Mouse (Mus musculus): Measurements from ENCODE around the gene Rpl32.
"Not testable (repeated sequence)": the region's sequence is repeated elsewhere in the genome, so short reads cannot be mapped to it uniquely, and the experiment has no call there.

Rpl32 gene

DNA sequence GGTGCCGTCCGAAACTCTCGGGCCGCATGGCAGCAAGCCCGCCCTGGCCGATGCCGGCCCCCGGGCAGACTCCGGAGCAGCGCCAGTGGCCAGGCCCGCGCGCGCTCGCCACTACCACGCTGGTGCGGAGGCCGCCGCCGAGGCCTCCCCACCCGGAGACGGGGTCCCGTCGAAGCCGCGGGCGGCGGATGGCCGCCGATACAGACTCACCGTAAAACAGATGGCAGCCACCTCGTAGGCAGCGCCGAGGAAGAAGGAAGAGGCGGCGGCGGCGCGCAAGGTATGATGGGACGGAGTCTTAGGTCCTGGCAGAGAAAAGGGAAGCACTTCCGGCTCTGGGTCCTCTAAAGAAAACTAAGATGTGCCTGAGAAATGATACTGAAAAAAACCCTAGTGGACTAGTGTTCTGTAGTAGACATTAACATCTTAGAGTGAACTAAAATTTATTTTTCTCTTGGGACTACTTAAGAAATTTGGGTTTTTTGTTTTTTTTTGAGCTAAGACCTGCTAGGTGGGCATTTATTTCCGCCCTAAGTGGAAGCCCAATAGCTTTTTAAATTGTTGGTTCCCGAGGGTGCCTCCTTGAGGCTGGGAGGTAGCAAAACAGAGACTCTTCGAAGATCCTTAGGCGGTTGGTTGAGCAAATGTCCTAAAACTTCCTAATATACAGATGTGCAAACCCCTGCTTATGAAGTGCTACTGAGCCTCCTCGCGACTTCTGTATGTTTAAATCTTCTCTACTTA lies at the start of gene Rpl32:
Gene Rpl32, minus strand, starts transcription at position 260 of the 744 bp plus-strand sequence.
- in situ Hi-C loops (cut with MboI, MseI), result no loop called here

DNA sequence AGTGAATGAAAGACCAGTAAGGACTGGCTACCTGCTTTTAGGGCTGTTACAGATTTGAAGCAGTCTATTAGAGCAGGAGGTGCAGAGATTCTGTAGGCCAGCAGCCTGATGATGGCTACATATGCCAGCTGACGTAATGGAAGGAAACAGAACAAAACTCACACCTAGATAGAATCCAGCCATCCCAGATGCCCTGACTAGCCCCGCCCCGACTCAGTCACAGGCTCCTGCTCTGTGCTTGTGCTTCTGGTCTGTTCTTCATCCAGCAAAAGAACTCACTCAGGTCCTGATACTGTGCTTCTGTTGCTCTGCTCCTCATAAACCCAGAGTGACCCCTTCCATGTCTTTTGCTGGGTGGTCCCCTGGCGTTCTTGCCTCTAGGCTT lies 47.8 kb upstream of the Rpl32 start:
- in situ Hi-C loops (cut with MboI, MseI), result no loop called here

DNA sequence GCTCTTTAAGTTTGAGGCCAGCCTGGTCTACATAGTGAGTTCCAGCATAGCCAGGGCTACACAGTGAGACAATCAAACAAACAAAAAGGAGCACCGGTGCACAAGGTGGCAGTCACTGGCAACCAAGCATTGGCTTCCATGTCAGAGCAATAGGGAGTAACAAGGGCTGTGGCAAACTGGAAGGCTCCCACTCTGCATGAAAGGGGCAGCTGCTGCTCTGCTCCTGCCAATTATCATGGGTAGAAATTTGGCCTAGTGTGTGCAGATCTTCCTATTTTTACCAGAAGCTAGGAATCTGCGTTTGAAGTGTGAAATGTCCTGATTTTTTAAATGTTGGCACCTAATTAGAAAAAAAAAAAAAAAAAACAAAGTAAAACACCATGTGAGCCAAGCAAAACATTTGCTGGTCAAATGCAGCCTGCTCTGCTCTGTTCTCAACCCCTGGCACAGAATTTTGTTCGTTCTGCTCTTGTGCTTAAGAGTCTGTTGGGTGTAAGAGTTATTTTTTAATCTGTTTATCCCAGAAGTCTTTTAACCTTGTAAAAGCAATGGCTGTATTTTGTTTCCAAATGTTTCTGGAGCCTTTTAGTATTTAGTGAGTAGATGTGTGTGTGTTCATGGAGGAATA lies 47.3 kb upstream of the Rpl32 start:
- in situ Hi-C loops (cut with MboI, MseI), result no loop called here

DNA sequence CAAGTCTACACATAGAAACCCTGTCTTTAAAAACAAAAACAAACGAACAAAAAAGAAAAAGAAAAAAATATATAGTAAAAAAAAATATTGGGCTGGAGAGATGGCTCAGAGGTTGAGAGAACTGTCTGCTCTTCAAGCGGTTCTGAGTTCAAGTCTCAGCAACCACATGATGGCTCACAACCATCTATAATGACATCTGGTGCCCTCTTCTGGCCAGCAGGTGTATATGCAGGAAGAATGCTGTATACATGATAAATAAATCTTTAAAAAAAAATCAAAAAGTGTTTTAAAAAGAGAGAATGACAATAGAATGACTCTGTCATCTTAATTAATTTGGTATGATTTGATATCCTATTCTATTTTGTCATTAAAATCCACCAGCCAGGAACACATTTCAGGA lies 45.9 kb upstream of the Rpl32 start:
- in situ Hi-C loops (cut with MboI, MseI), result no loop called here

DNA sequence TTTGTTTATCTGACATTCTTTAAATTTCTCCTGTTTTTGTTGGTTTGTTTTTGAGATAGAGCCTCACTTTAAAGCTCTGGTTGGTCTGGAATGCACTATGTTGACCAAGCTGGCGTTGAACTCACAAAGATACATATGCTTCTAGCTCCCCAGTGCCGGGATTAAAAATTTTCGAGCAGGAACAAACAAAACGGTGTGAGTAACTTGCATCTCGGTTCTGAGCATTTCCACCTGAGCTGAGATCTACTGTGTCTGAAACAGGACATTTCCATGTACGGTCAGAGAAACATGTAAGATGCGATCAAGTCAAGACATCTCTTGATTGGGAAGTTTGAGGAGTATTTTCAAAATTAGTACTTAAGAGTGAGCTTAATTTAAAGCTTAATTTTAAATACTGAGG lies 45.4 kb upstream of the Rpl32 start:
- in situ Hi-C loops (cut with MboI, MseI), result no loop called here

DNA sequence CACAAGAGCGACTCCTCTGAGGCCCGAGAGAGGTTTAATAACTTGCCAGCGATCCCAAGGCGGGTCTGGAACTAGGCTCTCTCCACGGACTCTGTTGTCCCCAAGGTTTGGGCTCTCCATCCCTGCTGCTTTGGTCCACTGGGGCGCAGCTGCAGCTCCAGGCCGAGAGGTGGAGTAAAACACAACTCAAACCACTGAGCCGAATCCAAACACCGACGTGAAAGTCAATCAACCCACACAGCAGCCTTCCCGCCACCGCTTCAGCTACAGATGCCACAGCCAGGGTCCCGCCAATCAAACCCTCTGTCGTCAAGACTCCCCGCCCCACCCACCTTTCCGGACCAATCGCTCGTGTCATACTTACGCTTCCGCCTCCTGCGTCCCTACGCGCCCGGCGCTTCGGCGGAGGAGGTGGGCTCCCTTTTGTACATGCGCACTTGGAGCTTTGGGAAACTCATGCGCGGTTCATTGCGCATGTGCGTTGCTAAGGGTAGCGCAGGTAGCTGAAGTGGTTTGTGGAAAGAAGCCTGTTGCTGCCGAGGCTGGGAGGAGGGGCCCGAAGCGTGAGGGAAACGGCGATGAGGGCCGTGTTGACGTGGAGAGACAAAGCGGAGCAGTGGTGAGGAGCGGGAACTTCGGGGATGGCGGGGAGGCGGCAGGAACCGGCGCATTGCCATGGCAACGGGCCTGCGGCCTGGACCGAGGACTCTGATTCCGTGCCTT lies 44.7 kb upstream of the Rpl32 start, which contains the start of the genes Mbd4 and Ift122:
Gene Mbd4, minus strand, starts transcription at position 281 of the 723 bp plus-strand sequence.
Gene Ift122, plus strand, starts transcription at position 380 of the 723 bp plus-strand sequence.
- in situ Hi-C loops (cut with MboI, MseI), result no loop called here

DNA sequence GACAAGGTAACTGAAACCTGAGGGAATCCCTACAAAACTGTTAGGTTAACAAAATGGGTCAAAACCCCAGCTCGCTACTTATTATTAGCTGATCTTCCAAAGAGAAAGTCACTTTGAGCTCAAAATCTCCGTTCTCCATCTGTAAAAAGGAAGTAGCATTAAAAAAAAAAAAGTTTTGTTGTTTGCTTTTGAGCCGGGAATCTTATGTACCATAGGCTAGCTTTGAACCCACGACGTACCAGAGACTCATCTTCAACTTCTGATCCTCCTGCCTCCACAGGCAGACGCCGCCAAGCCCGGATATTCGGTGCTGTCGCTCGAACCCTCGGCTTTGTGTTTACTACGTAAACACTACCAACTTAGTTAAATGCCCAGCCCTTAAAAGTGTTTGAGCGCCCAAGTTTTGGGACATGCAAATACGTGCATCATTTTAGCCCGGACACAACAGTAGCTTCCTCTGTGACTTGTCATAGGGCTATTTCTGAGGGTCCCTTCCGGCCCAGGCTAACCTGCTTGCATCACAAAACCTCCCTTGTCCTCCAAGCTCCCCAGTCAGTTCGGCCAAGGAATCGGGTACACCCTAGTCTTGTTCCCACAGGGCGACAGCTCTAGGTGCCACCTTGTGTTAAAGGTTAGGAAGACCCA lies 44.0 kb upstream of the Rpl32 start:
- in situ Hi-C loops (cut with MboI, MseI), result no loop called here

DNA sequence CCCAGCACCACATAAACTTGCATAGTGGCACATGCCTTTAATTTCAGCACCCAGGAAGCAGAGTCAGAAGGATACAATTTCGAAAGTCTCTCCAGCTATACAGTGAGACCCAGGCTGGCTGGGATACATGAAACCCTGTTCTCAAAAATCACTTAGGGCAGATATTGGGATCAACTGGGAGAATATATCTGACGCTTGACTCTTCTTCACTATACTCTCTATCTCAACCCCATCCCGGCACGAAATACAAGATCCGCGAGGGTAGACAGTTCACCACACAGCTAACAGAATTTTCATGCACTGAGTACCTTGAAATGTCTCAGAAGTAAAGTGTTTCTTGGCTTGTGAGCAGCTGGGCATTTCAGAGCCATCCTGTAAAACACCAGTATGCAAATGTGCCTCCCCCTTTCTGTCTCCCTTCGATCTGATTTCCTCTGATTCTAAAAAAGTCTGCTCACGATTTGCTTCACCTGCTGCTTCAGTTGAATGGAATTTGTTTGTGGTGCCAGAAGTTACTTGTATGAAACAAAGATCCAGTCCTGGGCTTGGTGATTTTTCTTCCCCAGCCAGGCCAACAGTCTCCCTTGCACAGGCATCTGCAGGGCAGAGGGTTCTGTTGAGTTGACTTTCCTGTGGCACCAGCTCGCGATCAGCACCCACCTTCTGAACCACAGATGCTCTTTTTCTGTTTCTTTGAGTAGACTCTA lies 40.2 kb upstream of the Rpl32 start:
- in situ Hi-C loops (cut with MboI, MseI), result no loop called here

DNA sequence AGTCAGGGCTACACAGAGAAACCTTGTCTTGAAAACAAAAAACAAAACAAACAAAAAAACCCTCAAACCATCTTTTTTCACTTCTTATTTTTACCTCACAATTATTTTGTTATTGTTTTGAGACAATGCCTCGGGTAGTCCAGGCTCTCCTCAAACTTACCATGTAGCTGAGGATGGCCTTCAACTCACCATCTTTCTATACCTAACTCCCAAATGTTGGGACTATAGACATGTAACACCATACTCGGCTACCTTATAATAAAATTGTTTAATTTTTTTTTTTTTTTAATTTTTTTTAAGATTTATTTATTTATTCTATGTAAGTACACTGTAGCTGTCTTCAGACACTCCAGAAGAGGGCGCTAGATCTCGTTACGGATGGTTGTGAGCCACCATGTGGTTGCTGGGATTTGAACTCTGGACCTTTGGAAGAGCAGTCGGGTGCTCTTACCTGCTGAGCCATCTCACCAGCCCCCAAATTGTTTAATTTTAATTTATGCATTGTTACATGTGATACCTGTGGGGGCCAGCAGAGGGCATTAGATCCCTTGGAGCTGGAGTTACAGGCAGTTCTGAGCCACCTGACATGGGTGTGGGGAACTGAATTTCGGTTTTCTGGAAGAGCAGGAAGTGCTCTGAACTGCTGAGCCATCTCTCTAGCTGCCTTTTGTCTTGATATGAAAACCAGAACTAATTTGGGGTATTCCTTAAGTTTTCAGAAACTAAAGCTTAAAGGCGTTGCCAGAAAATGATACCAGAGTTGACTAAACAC lies 38.3 kb upstream of the Rpl32 start:
- in situ Hi-C loops (cut with MboI, MseI), result no loop called here

DNA sequence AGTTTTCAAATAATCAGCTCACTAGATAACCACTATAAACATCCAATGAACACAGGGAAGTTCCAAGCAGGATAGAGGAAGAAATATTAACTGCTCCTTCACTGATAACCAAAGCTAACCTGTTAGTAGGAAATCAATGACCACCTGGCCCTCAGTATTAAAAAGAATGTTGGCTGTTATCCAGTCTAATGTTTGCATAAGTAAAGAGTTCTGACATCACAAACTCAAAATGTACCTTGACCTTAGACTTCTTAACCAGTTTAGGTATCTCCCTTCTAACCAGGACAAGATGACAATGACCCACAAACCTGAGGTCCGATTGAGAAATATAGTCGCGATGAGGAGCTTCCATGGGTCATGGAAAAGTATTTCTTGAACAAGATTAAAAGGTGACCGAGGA lies 36.5 kb upstream of the Rpl32 start:
- in situ Hi-C loops (cut with MboI, MseI), result no loop called here

DNA sequence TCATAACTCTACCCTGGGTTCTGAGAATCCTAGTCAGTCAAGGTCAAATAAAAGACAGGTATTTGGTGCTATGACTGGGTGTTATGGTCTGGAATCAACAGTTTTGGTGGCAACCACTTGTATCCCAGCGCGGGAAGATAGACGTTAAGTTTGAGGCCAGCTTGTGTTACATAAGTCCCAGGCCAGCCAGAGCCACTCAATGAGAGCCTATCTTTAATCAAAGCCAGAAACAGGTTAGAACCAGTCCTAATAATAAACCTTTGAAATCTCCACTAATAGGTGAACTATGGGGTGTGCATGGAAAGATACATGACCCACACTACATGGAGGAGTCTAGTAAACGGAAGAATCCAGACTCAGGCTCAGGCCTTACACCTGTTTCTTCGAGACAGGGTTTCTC lies 30.2 kb upstream of the Rpl32 start:
- in situ Hi-C loops (cut with MboI, MseI), result no loop called here

DNA sequence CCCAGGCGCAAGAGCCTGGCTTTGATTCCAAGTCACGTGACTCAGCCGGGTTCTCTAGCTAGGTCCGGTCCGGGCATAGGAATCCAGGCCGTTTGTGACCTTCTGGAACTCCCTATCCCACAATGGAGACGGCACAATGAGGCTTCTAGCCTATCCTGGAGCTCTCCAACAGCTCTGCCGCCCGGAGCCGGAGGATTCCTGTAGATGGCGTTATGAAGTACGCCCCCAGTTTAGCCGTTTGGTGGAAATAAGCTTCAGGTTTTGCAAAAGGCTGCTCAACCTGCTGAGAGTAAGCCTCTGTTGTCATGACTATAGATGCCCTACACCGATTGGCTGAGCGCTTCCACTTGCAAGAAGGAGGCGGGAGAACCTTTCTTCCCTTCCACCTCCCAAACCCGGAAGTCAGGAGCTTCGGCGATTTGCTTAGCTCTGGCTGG lies 29.6 kb upstream of the Rpl32 start, which contains the start of gene Efcab12:
Gene Efcab12, minus strand, starts transcription at position 252 of the 437 bp plus-strand sequence.
- in situ Hi-C loops (cut with MboI, MseI), result no loop called here

DNA sequence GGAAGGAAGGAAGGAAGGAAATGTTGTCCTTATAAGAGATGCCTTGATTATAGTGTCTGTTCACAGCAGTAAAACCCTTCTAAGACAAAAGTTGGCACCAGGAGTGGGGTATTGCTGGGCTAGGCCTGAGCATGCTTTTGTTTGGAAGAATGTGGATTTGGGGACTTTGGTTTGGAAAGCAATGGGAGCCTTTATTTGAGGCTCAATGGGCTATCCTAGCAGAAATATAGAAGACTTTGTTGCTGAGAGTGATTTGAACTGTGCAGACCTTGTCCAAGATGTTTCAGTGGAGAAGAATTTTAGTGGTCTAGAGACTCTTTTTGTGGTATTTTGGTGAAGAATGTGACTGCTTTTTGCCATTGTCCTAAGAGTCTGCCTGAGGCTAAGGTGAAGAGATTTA lies 25.3 kb upstream of the Rpl32 start:
- in situ Hi-C loops (cut with MboI, MseI), result no loop called here

DNA sequence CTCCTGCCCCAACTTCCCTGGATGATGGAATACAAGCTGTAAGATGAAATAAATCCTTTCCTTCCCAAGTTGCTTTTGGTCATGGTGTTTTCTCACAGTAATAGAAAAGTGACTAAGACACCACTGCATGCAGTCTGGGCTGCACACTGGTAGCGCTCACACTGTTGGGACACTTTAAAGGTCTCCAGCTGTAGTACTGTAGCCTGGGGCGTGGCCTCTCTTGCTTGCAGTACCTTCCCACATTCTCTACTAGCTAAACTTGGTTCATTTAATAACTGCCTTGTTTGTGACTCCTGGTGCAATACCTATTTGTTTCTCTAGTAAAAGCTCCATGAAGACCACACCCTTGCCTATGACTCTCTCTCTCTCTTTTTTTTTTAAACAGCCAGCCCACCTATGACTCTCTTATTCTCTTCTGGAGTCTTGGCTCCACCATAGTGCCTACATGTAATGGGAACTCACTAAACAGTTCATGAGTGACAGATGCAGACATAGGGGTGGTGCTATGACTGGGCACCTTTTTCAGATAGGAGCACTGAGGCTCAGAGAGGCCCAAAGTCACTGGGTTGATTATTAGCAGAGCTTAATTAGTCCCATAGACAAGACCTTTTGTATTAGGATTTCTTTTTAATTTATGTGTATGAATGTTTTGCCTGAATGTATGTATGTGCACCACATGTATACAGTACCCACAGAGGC lies 23.8 kb upstream of the Rpl32 start:
- in situ Hi-C loops (cut with MboI, MseI), result no loop called here

DNA sequence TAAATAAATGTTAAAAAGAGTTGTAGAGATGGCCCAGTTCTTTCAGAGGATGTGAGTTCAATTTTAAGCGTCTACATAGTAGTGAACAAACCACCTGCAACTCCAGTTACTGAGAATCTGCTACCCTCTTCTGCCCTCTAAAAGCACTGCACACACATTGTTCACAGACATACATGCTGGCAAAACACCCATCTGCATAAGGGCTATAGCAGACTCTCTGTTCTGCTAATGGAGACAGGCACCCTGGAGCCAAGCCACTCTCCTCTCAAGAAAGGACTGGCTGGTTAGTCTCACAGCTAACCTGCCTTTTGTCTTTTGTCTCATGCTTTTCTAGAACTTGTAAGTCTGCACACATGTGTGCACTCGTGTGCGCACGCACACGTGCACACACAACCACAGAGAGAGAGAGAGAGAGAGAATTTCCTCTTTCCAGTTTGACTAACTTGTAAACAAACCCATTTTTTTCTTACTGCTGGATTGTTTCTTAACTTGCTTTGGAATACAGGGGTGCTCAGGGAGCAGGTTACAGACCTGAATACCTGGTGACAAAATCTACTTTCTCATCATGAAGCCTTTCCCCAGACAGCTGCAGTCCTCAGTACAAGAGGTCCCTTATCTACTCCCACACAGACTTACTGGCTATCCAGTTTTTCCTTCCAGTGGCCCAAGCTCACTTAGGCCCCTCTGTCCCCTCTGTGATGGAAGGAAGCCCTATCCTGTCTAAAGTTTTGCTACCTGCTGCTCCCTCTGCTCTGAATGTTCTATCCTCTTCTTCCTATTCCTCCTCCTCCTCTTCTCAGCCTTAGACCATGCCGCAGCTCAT lies 22.4 kb upstream of the Rpl32 start:
- in situ Hi-C loops (cut with MboI, MseI), result no loop called here

DNA sequence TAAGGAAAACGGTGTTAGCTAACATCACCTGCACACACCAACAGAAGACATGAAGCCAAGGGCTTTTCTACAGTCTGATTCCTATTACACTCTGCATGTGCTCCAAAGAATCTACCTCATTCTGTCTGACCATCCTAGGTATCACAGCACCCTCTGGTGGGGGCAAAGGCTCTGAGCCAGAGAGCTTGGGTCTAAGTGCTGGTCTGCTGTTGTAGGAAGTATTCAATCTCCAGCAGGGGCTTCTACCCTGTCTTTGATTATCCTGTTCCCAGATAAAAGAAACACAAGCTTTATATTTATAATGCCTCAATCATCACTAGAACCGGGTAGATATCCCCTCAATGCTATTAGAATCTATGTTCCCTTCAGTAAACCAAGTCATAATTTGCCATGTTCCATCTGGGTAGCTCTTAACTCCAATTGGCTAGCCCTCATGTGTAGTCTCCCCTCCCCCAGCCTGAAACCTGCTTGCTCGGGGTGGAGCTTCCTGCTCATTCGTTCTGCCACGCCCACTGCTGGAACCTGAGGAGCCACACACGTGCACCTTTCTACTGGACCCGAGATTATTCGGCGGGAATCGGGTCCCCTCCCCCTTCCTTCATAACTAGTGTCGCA lies 15.4 kb upstream of the Rpl32 start:
- in situ Hi-C loops (cut with MboI, MseI), result not testable (repeated sequence)

DNA sequence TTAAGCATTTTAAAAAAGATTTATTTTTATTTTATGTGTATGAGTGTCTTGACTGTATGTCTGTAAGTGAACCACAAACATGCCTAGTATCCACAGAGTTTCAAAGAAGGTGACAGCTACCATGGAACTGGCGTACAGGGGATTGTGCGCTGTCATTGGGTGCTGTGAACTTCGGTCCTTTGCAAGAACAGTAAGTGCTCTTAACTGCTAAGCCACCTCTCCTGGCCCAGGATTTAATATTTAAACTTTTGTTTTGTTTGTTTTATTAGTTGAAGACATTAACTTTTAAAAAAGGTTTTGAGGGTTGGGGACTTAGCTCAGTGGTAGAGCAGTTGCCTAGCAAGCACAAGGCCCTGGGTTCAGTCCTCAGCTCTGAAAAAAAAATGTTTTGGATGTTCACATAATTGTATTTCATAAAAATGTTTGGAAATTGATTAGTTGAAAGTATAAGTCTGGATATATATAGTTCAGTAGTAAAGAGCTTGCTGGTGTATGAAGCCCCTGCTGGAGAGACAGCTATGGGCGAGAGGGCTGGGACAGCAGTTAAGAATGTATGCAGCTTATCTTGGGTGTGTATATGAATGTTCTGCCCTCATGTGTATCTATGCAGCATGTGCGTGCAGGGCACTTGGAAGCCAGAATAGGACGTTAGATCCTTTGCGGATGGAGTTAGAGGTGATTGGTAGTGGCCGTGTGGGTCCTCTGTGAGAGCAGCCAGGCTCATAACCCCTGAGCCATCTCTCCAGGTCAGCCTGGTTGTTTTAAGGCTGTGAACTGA lies 12.9 kb upstream of the Rpl32 start:
- in situ Hi-C loops (cut with MboI, MseI), result no loop called here

DNA sequence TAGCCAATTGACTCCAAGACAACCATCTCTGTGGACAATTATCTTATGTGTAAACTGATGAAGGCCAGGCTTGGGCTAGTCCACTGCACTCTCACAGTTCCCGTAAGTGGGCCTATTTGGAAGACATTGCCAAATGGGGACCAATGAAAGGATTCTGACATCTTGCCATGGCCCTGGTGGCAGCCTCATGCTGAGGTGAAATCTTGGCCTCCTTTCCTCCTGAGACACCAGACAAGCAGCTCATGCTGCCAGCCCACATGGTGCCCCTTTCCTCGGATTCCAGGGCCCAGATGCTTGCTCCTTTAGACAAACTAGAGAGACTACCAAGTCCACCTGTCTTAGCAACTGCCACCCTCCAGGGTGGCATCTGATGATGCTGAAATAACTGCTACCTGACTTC lies 9.6 kb upstream of the Rpl32 start:
- in situ Hi-C loops (cut with MboI, MseI), result no loop called here
